Mouse (Mus musculus) heart, embryonic 13.5 days (tissue): ENCODE results near the gene Usp37. TPM values are rescaled to one million over a fixed set of nuclear protein-coding genes. Genes with fewer than 3 reads are reported as not detected.

ENCODE experiments used
- ATAC-seq: fragments of 200-750 bp; cut with Nextera tagmentation; 2 replicates; pipeline ENCODE4 v1.8.0; 2017; ENCODE audit warnings: moderate TSS enrichment; ENCODE audit not compliant: insufficient number of reproducible peaks, low FRiP score, low TSS enrichment; ENCODE audit errors: extremely low read depth
- H3K27ac ChIP-seq: fragments of 300-500 bp; sonication (generic); replicated peaks from 2 replicates; pipeline ENCODE4 v1.5.1; 2015; ENCODE audit warnings: moderate library complexity, mild to moderate bottlenecking, inconsistent platforms
- H3K27me3 ChIP-seq: fragments of 300-500 bp; sonication (generic); replicated peaks from 2 replicates; pipeline ENCODE4 v1.6.1; 2015; ENCODE audit warnings: mild to moderate bottlenecking, inconsistent platforms
- H3K36me3 ChIP-seq: fragments of 300-500 bp; sonication (generic); 2 replicates; pipeline ENCODE4 v1.6.1; 2015; ENCODE audit warnings: mild to moderate bottlenecking, inconsistent platforms
- H3K4me1 ChIP-seq: fragments of 300-500 bp; sonication (generic); 2 replicates; pipeline ENCODE4 v1.6.1; 2015; ENCODE audit warnings: inconsistent platforms
- H3K4me2 ChIP-seq: fragments of 300-500 bp; sonication (generic); 2 replicates; pipeline ENCODE4 v1.6.1; 2015; ENCODE audit warnings: inconsistent platforms, mild to moderate bottlenecking, moderate library complexity
- H3K4me3 ChIP-seq: fragments of 300-500 bp; sonication (generic); 2 replicates; pipeline ENCODE4 v1.5.1; 2015; ENCODE audit warnings: moderate library complexity, mild to moderate bottlenecking, inconsistent platforms
- H3K9ac ChIP-seq: fragments of 300-500 bp; sonication (generic); 2 replicates; pipeline ENCODE4 v1.6.1; 2015; ENCODE audit warnings: inconsistent platforms, mild to moderate bottlenecking, moderate library complexity
- H3K9me3 ChIP-seq: fragments of 300-500 bp; sonication (generic); 2 replicates; pipeline ENCODE4 v1.6.1; 2016; ENCODE audit warnings: inconsistent platforms
- WGBS: fragments of 180-500 bp; shearing (Covaris S2); methylation state at CpG from one replicate; pipeline ENCODE4 v1.1.7; 2015; ENCODE audit warnings: mixed read lengths; 5-methylcytosine and 5-hydroxymethylcytosine counted together
- polyA plus RNA-seq: library from polyadenylated mRNA; unstranded; fragments of >200 nt; fragmentation: Nextera tagmentation; extraction: Ambion mirVana; gene quantifications from 2 replicates; pipeline ENCODE4 v1.2.1, GENCODE M21; 2015

The Usp37 gene
- 19.1 and 19.2 TPM in 2 replicates for polyA plus RNA-seq

DNA sequence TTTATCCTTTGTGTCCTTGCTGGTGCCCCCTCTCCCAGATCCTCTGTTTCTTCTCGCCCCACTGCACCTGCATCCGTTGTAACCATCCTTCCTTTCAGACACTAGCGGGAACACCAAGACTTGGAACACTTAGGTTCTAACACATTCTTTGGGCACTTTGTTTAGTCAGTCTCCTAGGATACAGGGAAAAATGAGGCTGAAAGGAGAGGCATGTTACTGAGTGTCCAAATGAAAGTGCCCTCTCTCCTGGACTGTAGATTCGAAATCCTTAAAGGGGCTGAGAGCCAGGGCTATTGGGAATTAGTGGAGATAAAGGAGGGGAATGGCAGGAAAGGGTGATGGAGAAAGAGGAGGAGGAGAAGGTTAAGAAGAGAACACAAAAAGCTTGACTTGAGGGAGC is at the start of gene Usp37:
Gene Usp37 (minus strand): TSS at position 101 of the 400 bp plus-strand sequence.
- Histone ChIP-seq H3K27ac (no peak within 1 kb of the TSS), H3K4me3 (no peak within 1 kb of the TSS), H3K27me3 (peaks cover 26% of the 10 kb centered on the region), H3K9ac (0 out of 2 replicates have a peak within 1 kb of the TSS, but pooled peaks have one; percentile 8), H3K4me2 (no peak within 1 kb of the TSS), H3K36me3 (no peaks in the 10 kb centered on the region), H3K9me3 (no peaks in the 10 kb centered on the region), H3K4me1 (peaks cover 5% of the 10 kb centered on the region)
- WGBS: 76% methylated on average over 4 of the region's 4 CpGs
- ATAC-seq: no peak

DNA sequence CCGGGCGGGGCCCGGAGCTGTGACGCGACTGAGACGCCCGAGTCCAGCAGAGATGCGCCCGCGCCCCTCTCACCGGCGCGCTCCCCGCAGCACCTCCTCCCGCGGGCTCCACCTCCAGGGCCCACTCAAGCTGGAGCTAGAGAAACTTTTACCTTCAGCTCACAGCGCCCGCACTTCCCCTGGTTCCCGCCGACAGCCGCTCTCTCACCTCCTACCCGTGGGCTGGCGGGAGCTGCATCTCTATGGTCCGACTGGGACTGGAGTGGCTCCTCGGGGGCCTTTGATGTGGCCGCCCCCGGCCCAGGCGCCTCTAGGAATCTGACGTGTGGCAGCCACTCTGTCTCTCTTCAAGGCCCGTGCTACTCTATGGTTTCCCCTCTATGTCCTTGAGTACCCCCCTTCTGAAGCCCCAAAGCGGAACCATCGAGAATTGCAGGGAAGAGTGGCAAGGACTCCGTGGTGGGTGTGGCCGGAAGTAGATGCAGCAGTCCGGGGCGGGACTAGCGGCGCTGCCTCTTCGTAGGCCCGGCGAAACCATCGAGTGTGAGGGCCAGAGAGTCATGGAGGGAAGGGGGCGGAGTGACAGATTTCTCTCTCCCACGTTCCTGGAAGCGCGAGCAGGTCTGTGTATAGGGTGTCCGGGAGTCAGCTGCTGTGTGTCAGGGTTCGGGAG is 43.8 kb upstream of the Usp37 start, which contains the start of the genes Zfp142 and Bcs1l:
Gene Zfp142 (minus strand): TSS at position 474 of the 673 bp plus-strand sequence.
Gene Bcs1l (plus strand): TSS at position 517 of the 673 bp plus-strand sequence.
- Histone ChIP-seq H3K27ac (peak within 1 kb of the TSS; percentile 93), H3K4me2 (peak within 1 kb of the TSS; percentile 92), H3K4me3 (peak within 1 kb of the TSS; percentile 91), H3K36me3 (peaks cover 46% of the 10 kb centered on the region), H3K9ac (peak within 1 kb of the TSS; percentile 89), H3K27me3 (no peaks in the 10 kb centered on the region), H3K4me1 (peaks cover 37% of the 10 kb centered on the region), H3K9me3 (no peaks in the 10 kb centered on the region)
- ATAC-seq: peak; percentile 95
- WGBS: under 1% methylated on average over 48 of the region's 48 CpGs

DNA sequence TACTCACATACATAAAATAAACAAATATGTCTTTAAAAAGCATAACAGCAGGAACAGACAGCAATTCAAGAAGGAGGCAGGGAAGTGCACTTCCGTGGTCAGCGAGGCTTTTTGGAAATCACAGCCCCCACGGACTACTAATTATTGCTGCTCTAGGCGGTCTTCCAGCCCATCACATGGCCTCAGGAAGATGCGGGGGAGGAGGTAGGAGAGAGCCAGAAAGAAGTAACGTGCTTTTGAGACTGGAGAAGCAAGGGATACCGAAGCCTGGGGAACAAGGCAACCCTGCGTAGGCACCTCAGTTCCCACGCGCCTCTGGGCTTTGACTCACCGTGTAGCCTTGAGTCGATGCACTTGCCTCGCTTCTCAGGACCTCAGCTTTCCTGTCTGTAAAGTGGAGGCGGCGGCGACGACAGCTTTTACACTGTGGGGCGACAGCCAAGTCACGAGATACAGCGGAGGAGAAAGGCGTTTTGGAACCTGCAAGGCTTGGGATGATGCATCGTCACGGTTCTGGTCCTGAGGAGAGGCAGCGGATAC is 43.2 kb upstream of the Usp37 start:
- Histone ChIP-seq H3K4me1 (peaks cover 37% of the 10 kb centered on the region), H3K36me3 (peaks cover 49% of the 10 kb centered on the region), H3K27me3 (no peaks in the 10 kb centered on the region), H3K9ac (peak overlapping the region; percentile 88), H3K27ac (peak overlapping the region; percentile 93), H3K4me2 (peak overlapping the region; percentile 92), H3K4me3 (peak overlapping the region; percentile 91), H3K9me3 (no peaks in the 10 kb centered on the region)
- under 1% methylated on average over 24 of the region's 24 CpGs for WGBS
- no peak; the same call in 1 of the 2 replicates for ATAC-seq

GRCm38 (mm10) chr1:74584616-74585398 is 40.7 kb upstream of the Usp37 start:
- ATAC-seq: no peak
- Histone ChIP-seq H3K9ac (peak overlapping the region; percentile 59), H3K4me2 (peak overlapping the region; percentile 35)

DNA sequence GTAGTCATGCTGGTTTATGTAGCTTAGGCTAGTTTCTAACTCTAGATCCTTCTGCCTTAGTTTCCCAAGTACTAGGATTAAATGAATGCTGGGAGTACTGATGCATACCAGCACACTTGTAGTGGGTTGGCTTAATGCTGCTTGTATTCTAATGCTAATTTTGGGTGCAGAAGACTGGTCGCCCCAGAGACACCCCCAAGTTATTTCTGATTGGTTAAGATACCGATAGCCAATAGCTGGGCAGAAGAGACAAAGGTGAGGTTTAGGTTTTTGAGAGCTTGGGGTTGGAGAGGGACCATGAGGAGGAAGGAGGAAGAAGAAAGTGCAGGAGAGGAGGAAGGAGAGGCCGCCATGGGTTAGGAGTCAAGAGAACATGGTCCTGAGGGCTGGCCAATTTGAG is 38.5 kb upstream of the Usp37 start:
- Histone ChIP-seq H3K9me3 (no peaks in the 10 kb centered on the region), H3K27me3 (no peaks in the 10 kb centered on the region), H3K36me3 (peaks cover 63% of the 10 kb centered on the region), H3K27ac (no peak overlapping the region), H3K4me3 (no peak overlapping the region), H3K4me1 (peaks cover 30% of the 10 kb centered on the region), H3K4me2 (no peak overlapping the region), H3K9ac (no peak overlapping the region)
- no peak for ATAC-seq
- WGBS: 77% methylated on average over 3 of the region's 3 CpGs

More at GRCm38 (mm10) chr1:74584616-74585398, 40.7 kb upstream of the Usp37 start:
- Histone ChIP-seq H3K9me3 (no peaks in the 10 kb centered on the region), H3K4me3 (no peak overlapping the region), H3K4me1 (peaks cover 37% of the 10 kb centered on the region), H3K36me3 (peaks cover 45% of the 10 kb centered on the region), H3K27ac (peak overlapping the region; percentile 66), H3K27me3 (no peaks in the 10 kb centered on the region)
- WGBS: 75% methylated on average over 3 of the region's 3 CpGs

GRCm38 (mm10) chr1:74569739-74570719 is 25.9 kb upstream of the Usp37 start:
- whole genome bisulfite sequencing: 81% methylated on average over 29 of the region's 29 CpGs

GRCm38 (mm10) chr1:74565834-74566233 is 21.8 kb upstream of the Usp37 start:
- H3K4me1 ChIP-seq: no peaks in the 10 kb centered on the region
- no peak for ATAC-seq
- WGBS: 93% methylated on average over 6 of the region's 6 CpGs
- no peak overlapping the region for H3K4me3 ChIP-seq
- H3K36me3 ChIP-seq: peaks cover 74% of the 10 kb centered on the region
- H3K9ac ChIP-seq: no peak overlapping the region
- H3K27ac ChIP-seq: no peak overlapping the region
- no peak overlapping the region for H3K4me2 ChIP-seq
- no peaks in the 10 kb centered on the region for H3K27me3 ChIP-seq
- no peaks in the 10 kb centered on the region for H3K9me3 ChIP-seq

More at GRCm38 (mm10) chr1:74569739-74570719, 25.9 kb upstream of the Usp37 start:
- no peak overlapping the region for H3K4me3 ChIP-seq
- H3K9me3 ChIP-seq: no peaks in the 10 kb centered on the region
- H3K4me2 ChIP-seq: no peak overlapping the region
- no peak for ATAC-seq
- H3K4me1 ChIP-seq: no peaks in the 10 kb centered on the region
- H3K9ac ChIP-seq: no peak overlapping the region
- H3K27ac ChIP-seq: no peak overlapping the region
- peaks cover 95% of the 10 kb centered on the region for H3K36me3 ChIP-seq
- no peaks in the 10 kb centered on the region for H3K27me3 ChIP-seq

- Histone ChIP-seq H3K27ac (no peak overlapping the region), H3K4me1 (no peaks in the 10 kb centered on the region), H3K9me3 (no peaks in the 10 kb centered on the region), H3K9ac (no peak overlapping the region), H3K4me3 (no peak overlapping the region), H3K36me3 (peaks cover 10% of the 10 kb centered on the region), H3K4me2 (no peak overlapping the region), H3K27me3 (no peaks in the 10 kb centered on the region)
- WGBS: 79% methylated on average over 5 of the region's 5 CpGs
- ATAC-seq: no peak
Measured at GRCm38 (mm10) chr1:74559061-74559460, 15.0 kb upstream of the Usp37 start.

DNA sequence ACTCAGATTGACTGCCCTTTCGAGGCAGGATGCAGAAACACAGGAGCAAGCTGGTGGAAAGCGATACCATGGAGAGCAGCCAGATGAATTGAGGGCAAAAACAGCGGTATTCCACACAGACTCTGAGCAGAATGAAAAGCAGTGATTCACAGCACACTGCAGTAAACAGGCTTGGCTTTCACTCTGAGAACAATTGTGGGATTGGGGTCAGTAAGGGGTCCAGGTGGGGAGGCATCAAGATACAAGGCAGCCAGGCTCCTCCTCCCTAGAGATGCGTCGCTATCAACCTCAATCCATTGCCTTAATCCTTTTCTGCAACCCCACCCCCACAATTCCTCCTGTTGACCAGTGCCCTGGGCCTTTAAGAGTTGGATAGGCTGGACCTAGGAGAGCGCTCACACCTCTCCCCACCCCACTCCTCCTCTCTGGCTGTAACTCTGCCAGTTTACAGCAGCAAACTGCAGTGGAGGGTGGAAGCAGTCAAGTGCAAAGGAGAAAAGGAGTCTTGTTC is 1.6 kb downstream of the Usp37 start, which contains the start of gene Plcd4:
Gene Plcd4 (plus strand): TSS at position 438 of the 511 bp plus-strand sequence.
- Histone ChIP-seq H3K36me3 (no peaks in the 10 kb centered on the region), H3K4me1 (peaks cover 5% of the 10 kb centered on the region), H3K9ac (0 out of 2 replicates have a peak within 1 kb of the TSS, but pooled peaks have one; percentile 8), H3K4me3 (no peak within 1 kb of the TSS), H3K9me3 (no peaks in the 10 kb centered on the region), H3K27ac (no peak within 1 kb of the TSS), H3K27me3 (peaks cover 22% of the 10 kb centered on the region), H3K4me2 (peak within 1 kb of the TSS; percentile 24; the same call in 1 of the 2 replicates)
- ATAC-seq: no peak
- 9% methylated on average over 6 of the region's 6 CpGs for WGBS

GRCm38 (mm10) chr1:74538650-74539049 is 5.4 kb downstream of the Usp37 start:
- Histone ChIP-seq H3K27ac (no peak overlapping the region), H3K36me3 (no peaks in the 10 kb centered on the region; the same call in 1 of the 2 replicates), H3K9me3 (no peaks in the 10 kb centered on the region), H3K4me2 (no peak overlapping the region), H3K27me3 (peaks cover 7% of the 10 kb centered on the region), H3K4me3 (no peak overlapping the region), H3K4me1 (peaks cover 5% of the 10 kb centered on the region), H3K9ac (no peak overlapping the region)
- ATAC-seq: no peak
